Mouse (Mus musculus) naive thymus-derived CD4-positive, alpha-beta T cell, adult 2 months (primary cell): ENCODE data around the gene Opcml.

Experiments used
- DNase-seq: peaks from one replicate; pipeline ENCODE4 v3.0.0-alpha.2; 2011; ENCODE audit warnings: low read depth

Opcml gene

GRCm38 (mm10) chr9:28432159-28432558, 641.6 kb downstream of the Opcml start:
- DNase-seq = no peak

- no peak for DNase-seq
These were observed 648.2 kb downstream of the Opcml start for GRCm38 (mm10) chr9:28438752-28439151.

- DNase-seq = no peak
These were observed 649.0 kb downstream of the Opcml start for GRCm38 (mm10) chr9:28439433-28440191.

GRCm38 (mm10) chr9:28440192-28440795, 649.7 kb downstream of the Opcml start:
- DNase-seq = no peak

GRCm38 (mm10) chr9:28444485-28444884, 653.9 kb downstream of the Opcml start:
- DNase-seq = no peak

- DNase-seq = no peak
These were observed 654.4 kb downstream of the Opcml start for GRCm38 (mm10) chr9:28444972-28445371.

- no peak for DNase-seq
These were observed 655.3 kb downstream of the Opcml start for GRCm38 (mm10) chr9:28445863-28446262.

- no peak for DNase-seq
These were observed 655.9 kb downstream of the Opcml start for GRCm38 (mm10) chr9:28446278-28447064.

GRCm38 (mm10) chr9:28452509-28452908, 661.9 kb downstream of the Opcml start:
- no peak for DNase-seq

GRCm38 (mm10) chr9:28453062-28453461, 662.5 kb downstream of the Opcml start:
- no peak for DNase-seq

GRCm38 (mm10) chr9:28457982-28458770, 667.6 kb downstream of the Opcml start:
- DNase-seq = no peak

GRCm38 (mm10) chr9:28463622-28464021, 673.0 kb downstream of the Opcml start:
- DNase-seq = no peak

GRCm38 (mm10) chr9:28469419-28469818, 678.8 kb downstream of the Opcml start:
- DNase-seq = no peak

- no peak for DNase-seq
These were observed 680.9 kb downstream of the Opcml start for GRCm38 (mm10) chr9:28471501-28471900.

- no peak for DNase-seq
These were observed 684.0 kb downstream of the Opcml start for GRCm38 (mm10) chr9:28474586-28474985.

- no peak for DNase-seq
These were observed 690.7 kb downstream of the Opcml start for GRCm38 (mm10) chr9:28481261-28481660.

GRCm38 (mm10) chr9:28488499-28488898, 697.9 kb downstream of the Opcml start:
- DNase-seq = no peak

GRCm38 (mm10) chr9:28489828-28490227, 699.3 kb downstream of the Opcml start:
- DNase-seq = no peak

- DNase-seq = no peak
These were observed 699.8 kb downstream of the Opcml start for GRCm38 (mm10) chr9:28490410-28490809.

GRCm38 (mm10) chr9:28499841-28500794, 709.5 kb downstream of the Opcml start:
- DNase-seq = no peak

- DNase-seq = no peak
These were observed 723.3 kb downstream of the Opcml start for GRCm38 (mm10) chr9:28513905-28514304.
